Mouse (Mus musculus): Measurements from ENCODE around the gene Fgf9.

GRCm38 (mm10) chr14:58112341-58112740, 42.0 kb downstream of the Fgf9 start:
- TF ChIP-seq CTCF (IDR thresholded peaks at IDR 0.05) (no peak), EP300 (IDR thresholded peaks at IDR 0.05; ENCODE audit: insufficient read depth, low read depth, low read length) (no peak)
